Mouse (Mus musculus) small intestine, adult 2 months (tissue): ENCODE data around the gene Ide.

Experiments
- CTCF ChIP-seq: fragments of 200-500 bp; IDR thresholded peaks from 2 replicates; pipeline ENCODE4 v1.5.1; 2012; ENCODE audit warnings: low read depth, mild to moderate bottlenecking, control low read depth, inconsistent platforms, low read length, moderate library complexity, mixed read lengths; ENCODE audit not compliant: insufficient replicate concordance, insufficient read length; ENCODE audit errors: extremely low read depth
- POLR2A ChIP-seq: fragments of 200-500 bp; IDR thresholded peaks from 2 replicates; pipeline ENCODE4 v1.6.1; 2012; ENCODE audit warnings: low read depth, mild to moderate bottlenecking, control low read depth, inconsistent platforms, low read length, moderate library complexity

- TF ChIP-seq POLR2A (no peak), CTCF (no peak)
Observed at GRCm38 (mm10) chr19:37353331-37353730, 15.7 kb upstream of the Ide start.
